ENCODE assay signal across 20 mouse cellular contexts in genomic region chr5:114908598-114909305, GRCm38 (mm10). TPM values are rescaled to one million over a fixed set of nuclear protein-coding genes. Genes with fewer than 3 reads are reported as not detected.
A peak's percentile ranks its signal among the peaks of the same experiment; 100 is the strongest.
DNase-seq lines count a peak whose midpoint lies in the region; ATAC-seq and TF ChIP-seq lines count a peak whose summit lies in the region.
"Had no signal": no experiment of that assay in that cellular context is flagged by ENCODE, and none has a peak within 500 bp of the region (broad histone marks: within the 10 kb centered on the region; RNA-seq: fewer than 3 reads in every experiment).

No protein-coding gene starts in this region.

- H3K9me3 ChIP-seq in forebrain, embryonic 11.5 days (ENCODE audit: control insufficient read depth, low read length): no peaks in the 10 kb centered on the region
- H3K9me3 ChIP-seq in forebrain, embryonic 13.5 days (replicated peaks): no peaks in the 10 kb centered on the region
- H3K9me3 ChIP-seq in lung, embryonic 14.5 days (ENCODE audit: low read depth, low read length): no peaks in the 10 kb centered on the region
- H3K9me3 ChIP-seq: embryonic facial prominence, embryonic 12.5 days; liver, embryonic 15.5 days; neural tube, embryonic 13.5 days had no signal

- H3K9ac ChIP-seq in forebrain, embryonic 11.5 days (ENCODE audit: low read length): no peak overlapping the region
- H3K9ac ChIP-seq in forebrain, embryonic 13.5 days: no peak overlapping the region
- H3K9ac ChIP-seq in lung, embryonic 14.5 days: no peak overlapping the region
- H3K9ac ChIP-seq: embryonic facial prominence, embryonic 12.5 days; liver, embryonic 15.5 days; neural tube, embryonic 13.5 days had no signal

- H3K4me2 ChIP-seq in forebrain, embryonic 11.5 days (ENCODE audit: low read depth, low read length, severe bottlenecking): no peak overlapping the region
- no peak overlapping the region for H3K4me2 ChIP-seq in forebrain, embryonic 13.5 days
- 0 out of 2 replicates have a peak overlapping the region, but pooled peaks have one; percentile 20 for H3K4me2 ChIP-seq in lung, embryonic 14.5 days
- H3K4me2 ChIP-seq: embryonic facial prominence, embryonic 12.5 days; liver, embryonic 15.5 days; neural tube, embryonic 13.5 days had no signal

- no peak overlapping the region for H3K4me3 ChIP-seq in forebrain, embryonic 11.5 days (ENCODE audit: low read depth, low read length)
- no peak overlapping the region for H3K4me3 ChIP-seq in forebrain, embryonic 13.5 days
- no peak overlapping the region for H3K4me3 ChIP-seq in lung, embryonic 14.5 days (ENCODE audit: low read depth, low read length)
- no peak overlapping the region for H3K4me3 ChIP-seq in kidney, adult 2 months (ENCODE audit: insufficient read depth, low read depth, low read length)
- H3K4me3 ChIP-seq: embryonic facial prominence, embryonic 12.5 days; liver, embryonic 15.5 days; neural tube, embryonic 13.5 days had no signal

- TF ChIP-seq CTCF in lung, embryonic 14.5 days (IDR thresholded peaks at IDR 0.05; ENCODE audit: low read depth): no peak
- no peak for TF ChIP-seq CTCF in kidney, adult 2 months (conservative IDR thresholded peaks at IDR 0.05; ENCODE audit: insufficient read depth, insufficient read length, low read depth, low read length)

- H3K27me3 ChIP-seq in forebrain, embryonic 11.5 days (ENCODE audit: control insufficient read depth, insufficient read depth, low read length): no peaks in the 10 kb centered on the region
- no peaks in the 10 kb centered on the region for H3K27me3 ChIP-seq in forebrain, embryonic 13.5 days
- no peaks in the 10 kb centered on the region for H3K27me3 ChIP-seq in lung, embryonic 14.5 days (ENCODE audit: insufficient read depth, low read length)
- no peaks in the 10 kb centered on the region for H3K27me3 ChIP-seq in kidney, adult 2 months (replicated peaks; ENCODE audit: control insufficient read depth, insufficient read depth, low read length)
- H3K27me3 ChIP-seq: embryonic facial prominence, embryonic 12.5 days; liver, embryonic 15.5 days; neural tube, embryonic 13.5 days had no signal

- TF ChIP-seq POLR2A in kidney, adult 2 months (IDR thresholded peaks at IDR 0.05; ENCODE audit: low read depth, low read length): no peak

- H3K27ac ChIP-seq in forebrain, embryonic 11.5 days (ENCODE audit: low read depth, low read length): no peak overlapping the region
- H3K27ac ChIP-seq in forebrain, embryonic 13.5 days: no peak overlapping the region
- H3K27ac ChIP-seq in lung, embryonic 14.5 days (ENCODE audit: low read depth): no peak overlapping the region
- no peak overlapping the region for H3K27ac ChIP-seq in kidney, adult 2 months (ENCODE audit: insufficient read depth, low read depth, low read length)
- H3K27ac ChIP-seq: embryonic facial prominence, embryonic 12.5 days; kidney, postnatal 0 days; liver, embryonic 15.5 days; neural tube, embryonic 13.5 days had no signal

- peak; percentile 56 for DNase-seq in forebrain, embryonic 11.5 days (ENCODE audit: low spot score)
- DNase-seq in lung, embryonic 14.5 days: no peak
- no peak for DNase-seq in lung, adult 18-20 months
- peak; percentile 30 for DNase-seq in embryo, embryonic 10.5 days (ENCODE audit: low spot score)
- DNase-seq in urinary bladder, adult 18-20 months (ENCODE audit: low spot score in 2 of 2): no peak
- no peak for DNase-seq in kidney, adult 2 months
- DNase-seq: adrenal gland, adult 2 months; cerebellum, postnatal 10 days; gastrocnemius, postnatal 25 days; heart, postnatal 36 days; layer of hippocampus, postnatal 36 days; left cerebral cortex, postnatal 4 days; right cerebral cortex, postnatal 4 days; thymus, postnatal 36 days had no signal

- WGBS in forebrain, embryonic 11.5 days: 54% methylated on average over 13 of the region's 13 CpGs
- 56% methylated on average over 13 of the region's 13 CpGs for WGBS in forebrain, embryonic 13.5 days
- 48% methylated on average over 13 of the region's 13 CpGs for WGBS in lung, embryonic 14.5 days
- WGBS in kidney, adult 2 months: 60% methylated on average over 13 of the region's 13 CpGs

- H3K4me1 ChIP-seq in forebrain, embryonic 11.5 days (replicated peaks; ENCODE audit: control insufficient read depth, insufficient read depth, low read length): no peaks in the 10 kb centered on the region
- no peaks in the 10 kb centered on the region for H3K4me1 ChIP-seq in forebrain, embryonic 13.5 days
- H3K4me1 ChIP-seq in lung, embryonic 14.5 days (ENCODE audit: insufficient read depth): no peaks in the 10 kb centered on the region
- no peaks in the 10 kb centered on the region for H3K4me1 ChIP-seq in kidney, adult 2 months (ENCODE audit: control insufficient read depth, insufficient read depth, low read length)
- H3K4me1 ChIP-seq: embryonic facial prominence, embryonic 12.5 days; liver, embryonic 15.5 days; neural tube, embryonic 13.5 days had no signal

- no peaks in the 10 kb centered on the region for H3K36me3 ChIP-seq in forebrain, embryonic 11.5 days (ENCODE audit: control insufficient read depth, insufficient read depth, low read length)
- H3K36me3 ChIP-seq in forebrain, embryonic 13.5 days (ENCODE audit: poor library complexity, severe bottlenecking): no peaks in the 10 kb centered on the region
- no peaks in the 10 kb centered on the region for H3K36me3 ChIP-seq in lung, embryonic 14.5 days (ENCODE audit: insufficient read depth)
- H3K36me3 ChIP-seq in kidney, adult 2 months (ENCODE audit: control insufficient read depth, insufficient read depth, low read length): no peaks in the 10 kb centered on the region
- H3K36me3 ChIP-seq: embryonic facial prominence, embryonic 12.5 days; G1E; liver, embryonic 15.5 days; neural tube, embryonic 13.5 days had no signal

- ATAC-seq in forebrain, embryonic 11.5 days (replicated peaks; ENCODE audit: low FRiP score): no peak
- ATAC-seq in forebrain, embryonic 13.5 days: no peak
- ATAC-seq in lung, embryonic 14.5 days (ENCODE audit: insufficient read depth): no peak

RNA-seq across cellular contexts. Expression of gene Oasl2, which starts 12.0 kb away (rescaled TPM):
- 1.4 and 1.5 TPM in 2 replicates for polyA plus RNA-seq in forebrain, embryonic 11.5 days (2014; fragmentation: Nextera tagmentation; extraction: Ambion mirVana)
- 1.5 and 2.0 TPM in 2 replicates for polyA plus RNA-seq in forebrain, embryonic 13.5 days (2015; fragmentation: Nextera tagmentation; extraction: Ambion mirVana)
- 2.8 and 4.5 TPM in 2 replicates for polyA plus RNA-seq in lung, embryonic 14.5 days (2014; fragmentation: Nextera tagmentation; extraction: Ambion mirVana)
- polyA plus RNA-seq in kidney, adult 2 months (2012; rRNA removed): 10.2 and 11.2 TPM in 2 replicates
- polyA plus RNA-seq: G1E had no signal

RNA-seq across cellular contexts. Expression of gene Oasl1, which starts 14.3 kb away (rescaled TPM):
- polyA plus RNA-seq in forebrain, embryonic 11.5 days (2014; fragmentation: Nextera tagmentation; extraction: Ambion mirVana): 0.20 TPM in 1 of 2 replicates, not detected in the other
- polyA plus RNA-seq in forebrain, embryonic 13.5 days (2015; fragmentation: Nextera tagmentation; extraction: Ambion mirVana): 0.15 and 0.28 TPM in 2 replicates
- polyA plus RNA-seq in lung, embryonic 14.5 days (2014; fragmentation: Nextera tagmentation; extraction: Ambion mirVana): 0.50 TPM in 2 replicates
- polyA plus RNA-seq in kidney, adult 2 months (2012; rRNA removed): 4.3 and 5.7 TPM in 2 replicates

RNA-seq across cellular contexts. Expression of gene 2210016L21Rik, which starts 33.2 kb away (rescaled TPM):
- 49.8 and 51.5 TPM in 2 replicates for polyA plus RNA-seq in forebrain, embryonic 11.5 days (2014; fragmentation: Nextera tagmentation; extraction: Ambion mirVana)
- 77.5 and 85.3 TPM in 2 replicates for polyA plus RNA-seq in forebrain, embryonic 13.5 days (2015; fragmentation: Nextera tagmentation; extraction: Ambion mirVana)
- 44.3 and 50.6 TPM in 2 replicates for polyA plus RNA-seq in lung, embryonic 14.5 days (2014; fragmentation: Nextera tagmentation; extraction: Ambion mirVana)
- 23.5 and 26.1 TPM in 2 replicates for polyA plus RNA-seq in kidney, adult 2 months (2012; rRNA removed)

RNA-seq across cellular contexts. Expression of gene Gm9936, which starts 50.3 kb away (rescaled TPM):
- 0.39 and 0.40 TPM in 2 replicates for polyA plus RNA-seq in forebrain, embryonic 11.5 days (2014; fragmentation: Nextera tagmentation; extraction: Ambion mirVana)
- polyA plus RNA-seq in forebrain, embryonic 13.5 days (2015; fragmentation: Nextera tagmentation; extraction: Ambion mirVana): 0.76 and 0.87 TPM in 2 replicates
- 0.18 TPM in 1 of 2 replicates, not detected in the other for polyA plus RNA-seq in lung, embryonic 14.5 days (2014; fragmentation: Nextera tagmentation; extraction: Ambion mirVana)
- not detected in 2 replicates for polyA plus RNA-seq in kidney, adult 2 months (2012; rRNA removed)
- polyA plus RNA-seq: adrenal gland, adult 2 months; G1E; kidney, postnatal 0 days; liver, embryonic 15.5 days had no signal

RNA-seq across cellular contexts. Expression of gene 4930519G04Rik, which starts 55.3 kb away (rescaled TPM):
- polyA plus RNA-seq in forebrain, embryonic 11.5 days (2014; fragmentation: Nextera tagmentation; extraction: Ambion mirVana): not detected in 2 replicates
- not detected in 2 replicates for polyA plus RNA-seq in forebrain, embryonic 13.5 days (2015; fragmentation: Nextera tagmentation; extraction: Ambion mirVana)
- not detected in 2 replicates for polyA plus RNA-seq in lung, embryonic 14.5 days (2014; fragmentation: Nextera tagmentation; extraction: Ambion mirVana)
- not detected in 2 replicates for polyA plus RNA-seq in kidney, adult 2 months (2012; rRNA removed)
- polyA plus RNA-seq: adrenal gland, adult 2 months; embryonic facial prominence, embryonic 12.5 days; G1E; kidney, postnatal 0 days; liver, embryonic 15.5 days; neural tube, embryonic 13.5 days had no signal

Comparison
In these comparisons a context has a peak if more than half of its experiments do, and no peak if none do; other contexts are left out.
1. DNase-seq: peak in forebrain, embryonic 11.5 days (single experiment) and embryo, embryonic 10.5 days (single experiment); none in lung, embryonic 14.5 days (single experiment), lung, adult 18-20 months (0 of 2), urinary bladder, adult 18-20 months (0 of 2) and kidney, adult 2 months (single experiment).